ENCODE assay signal across 18 mouse cellular contexts in genomic region chr11:76385746-76386145, GRCm38 (mm10). TPM values are rescaled to one million over a fixed set of nuclear protein-coding genes. Genes with fewer than 3 reads are reported as not detected.
A peak's percentile ranks its signal among the peaks of the same experiment; 100 is the strongest.
DNase-seq lines count a peak whose midpoint lies in the region; ATAC-seq lines count a peak whose summit lies in the region.
"Had no signal": no experiment of that assay in that cellular context is flagged by ENCODE, and none has a peak within 500 bp of the region (broad histone marks: within the 10 kb centered on the region; RNA-seq: fewer than 3 reads in every experiment).

No protein-coding gene starts in this region.

- DNase-seq in forebrain, embryonic 11.5 days (ENCODE audit: low spot score): no peak
- peak; percentile 27 for DNase-seq in retina, postnatal 1 day
- no peak for DNase-seq in thymus, postnatal 0 days (ENCODE audit: low spot score)
- DNase-seq: B cell, adult 2 months; gastrocnemius, postnatal 25 days; kidney, adult 2 months; kidney, postnatal 4 days; lung, adult 18-20 months; thymus, postnatal 36 days had no signal

- H3K4me3 ChIP-seq in forebrain, embryonic 11.5 days (ENCODE audit: low read depth, low read length): no peak overlapping the region
- H3K4me3 ChIP-seq in forebrain, embryonic 16.5 days (replicated peaks; ENCODE audit: low read length): no peak overlapping the region
- no peak overlapping the region for H3K4me3 ChIP-seq in midbrain, embryonic 13.5 days (replicated peaks)
- H3K4me3 ChIP-seq in midbrain, embryonic 16.5 days (ENCODE audit: low read depth, low read length): no peak overlapping the region
- H3K4me3 ChIP-seq in forebrain, embryonic 13.5 days: no peak overlapping the region
- H3K4me3 ChIP-seq: heart, embryonic 13.5 days; left cerebral cortex, adult 2 months; limb, embryonic 15.5 days; stomach, embryonic 15.5 days had no signal

- no peaks in the 10 kb centered on the region; the same call in 1 of the 2 replicates for H3K36me3 ChIP-seq in forebrain, embryonic 11.5 days (ENCODE audit: control insufficient read depth, insufficient read depth, low read length)
- no peaks in the 10 kb centered on the region for H3K36me3 ChIP-seq in forebrain, embryonic 16.5 days (ENCODE audit: control insufficient read depth, insufficient read depth)
- H3K36me3 ChIP-seq in midbrain, embryonic 13.5 days: no peaks in the 10 kb centered on the region
- no peaks in the 10 kb centered on the region for H3K36me3 ChIP-seq in midbrain, embryonic 16.5 days (ENCODE audit: control insufficient read depth, insufficient read depth, low read length)
- H3K36me3 ChIP-seq in forebrain, embryonic 13.5 days (ENCODE audit: poor library complexity, severe bottlenecking): 0 out of 2 replicates have a peak, but pooled peaks cover 1% of the 10 kb centered on the region
- H3K36me3 ChIP-seq: stomach, embryonic 15.5 days had no signal

- no peaks in the 10 kb centered on the region; the same call in 1 of the 2 replicates for H3K9me3 ChIP-seq in forebrain, embryonic 11.5 days (ENCODE audit: control insufficient read depth, low read length)
- no peaks in the 10 kb centered on the region for H3K9me3 ChIP-seq in forebrain, embryonic 16.5 days (ENCODE audit: control insufficient read depth, low read length)
- no peaks in the 10 kb centered on the region for H3K9me3 ChIP-seq in midbrain, embryonic 13.5 days
- H3K9me3 ChIP-seq in midbrain, embryonic 16.5 days (replicated peaks; ENCODE audit: control insufficient read depth, low read length, poor library complexity, severe bottlenecking): no peaks in the 10 kb centered on the region
- no peaks in the 10 kb centered on the region for H3K9me3 ChIP-seq in forebrain, embryonic 13.5 days (replicated peaks)
- H3K9me3 ChIP-seq: heart, embryonic 13.5 days; limb, embryonic 15.5 days; stomach, embryonic 15.5 days had no signal

- H3K4me1 ChIP-seq in forebrain, embryonic 11.5 days (replicated peaks; ENCODE audit: control insufficient read depth, insufficient read depth, low read length): peaks cover 40% of the 10 kb centered on the region
- H3K4me1 ChIP-seq in forebrain, embryonic 16.5 days (replicated peaks; ENCODE audit: control insufficient read depth, insufficient read depth, low read length): peaks cover 34% of the 10 kb centered on the region
- peaks cover 50% of the 10 kb centered on the region for H3K4me1 ChIP-seq in midbrain, embryonic 13.5 days (replicated peaks)
- peaks cover 20% of the 10 kb centered on the region for H3K4me1 ChIP-seq in midbrain, embryonic 16.5 days (ENCODE audit: control insufficient read depth, insufficient read depth, low read length)
- peaks cover 59% of the 10 kb centered on the region for H3K4me1 ChIP-seq in forebrain, embryonic 13.5 days

- WGBS in forebrain, embryonic 11.5 days: 13% methylated on average over 3 of the region's 3 CpGs
- WGBS in forebrain, embryonic 16.5 days: 7% methylated on average over 3 of the region's 3 CpGs
- 37% methylated on average over 3 of the region's 3 CpGs for WGBS in midbrain, embryonic 13.5 days
- 22% methylated on average over 3 of the region's 3 CpGs for WGBS in midbrain, embryonic 16.5 days
- WGBS in forebrain, embryonic 13.5 days: 5% methylated on average over 3 of the region's 3 CpGs

- peak; percentile 36; the same call in 1 of the 2 replicates for ATAC-seq in forebrain, embryonic 11.5 days (replicated peaks; ENCODE audit: low FRiP score)
- no peak for ATAC-seq in forebrain, embryonic 16.5 days
- no peak for ATAC-seq in midbrain, embryonic 13.5 days
- ATAC-seq in midbrain, embryonic 16.5 days: no peak
- no peak for ATAC-seq in forebrain, embryonic 13.5 days

- H3K9ac ChIP-seq in forebrain, embryonic 11.5 days (ENCODE audit: low read length): peak overlapping the region; percentile 27; the same call in 1 of the 2 replicates
- no peak overlapping the region for H3K9ac ChIP-seq in forebrain, embryonic 16.5 days (replicated peaks; ENCODE audit: low read depth, low read length)
- no peak overlapping the region for H3K9ac ChIP-seq in midbrain, embryonic 13.5 days (replicated peaks)
- H3K9ac ChIP-seq in midbrain, embryonic 16.5 days (ENCODE audit: low read depth, low read length): no peak overlapping the region
- H3K9ac ChIP-seq in forebrain, embryonic 13.5 days: 0 out of 2 replicates have a peak overlapping the region, but pooled peaks have one; percentile 21
- H3K9ac ChIP-seq: heart, embryonic 13.5 days; limb, embryonic 15.5 days; stomach, embryonic 15.5 days had no signal

- H3K27ac ChIP-seq in forebrain, embryonic 11.5 days (ENCODE audit: low read depth, low read length): peak overlapping the region; percentile 97
- H3K27ac ChIP-seq in forebrain, embryonic 16.5 days (ENCODE audit: low read length): no peak overlapping the region
- peak overlapping the region; percentile 72 for H3K27ac ChIP-seq in midbrain, embryonic 13.5 days
- no peak overlapping the region for H3K27ac ChIP-seq in midbrain, embryonic 16.5 days (ENCODE audit: low read length)
- H3K27ac ChIP-seq in forebrain, embryonic 13.5 days: peak overlapping the region; percentile 89
- H3K27ac ChIP-seq: left cerebral cortex, adult 2 months; macrophage had no signal

- peak overlapping the region; percentile 26; the same call in 1 of the 2 replicates for H3K4me2 ChIP-seq in forebrain, embryonic 11.5 days (ENCODE audit: low read depth, low read length, severe bottlenecking)
- no peak overlapping the region for H3K4me2 ChIP-seq in forebrain, embryonic 16.5 days (ENCODE audit: low read length)
- no peak overlapping the region for H3K4me2 ChIP-seq in midbrain, embryonic 13.5 days (replicated peaks)
- no peak overlapping the region for H3K4me2 ChIP-seq in midbrain, embryonic 16.5 days (ENCODE audit: low read length)
- H3K4me2 ChIP-seq in forebrain, embryonic 13.5 days: peak overlapping the region; percentile 27; the same call in 1 of the 2 replicates
- H3K4me2 ChIP-seq: heart, embryonic 13.5 days; limb, embryonic 15.5 days; stomach, embryonic 15.5 days had no signal

- H3K27me3 ChIP-seq in forebrain, embryonic 11.5 days (ENCODE audit: control insufficient read depth, insufficient read depth, low read length): no peaks in the 10 kb centered on the region
- no peaks in the 10 kb centered on the region for H3K27me3 ChIP-seq in forebrain, embryonic 16.5 days (replicated peaks; ENCODE audit: control insufficient read depth, insufficient read depth, low read length)
- H3K27me3 ChIP-seq in midbrain, embryonic 13.5 days: no peaks in the 10 kb centered on the region
- H3K27me3 ChIP-seq in midbrain, embryonic 16.5 days (ENCODE audit: control insufficient read depth, insufficient read depth, low read depth, low read length): no peaks in the 10 kb centered on the region
- no peaks in the 10 kb centered on the region for H3K27me3 ChIP-seq in forebrain, embryonic 13.5 days
- H3K27me3 ChIP-seq: heart, embryonic 13.5 days; limb, embryonic 15.5 days; stomach, embryonic 15.5 days had no signal

RNA-seq across cellular contexts. Expression of gene Nxn, which starts 13.2 kb away (rescaled TPM):
- polyA plus RNA-seq in forebrain, embryonic 11.5 days (2014; fragmentation: Nextera tagmentation; extraction: Ambion mirVana): 52.3 and 65.1 TPM in 2 replicates
- 14.5 and 15.6 TPM in 2 replicates for polyA plus RNA-seq in forebrain, embryonic 16.5 days (2015; fragmentation: Nextera tagmentation; extraction: Ambion mirVana)
- polyA plus RNA-seq in midbrain, embryonic 13.5 days (2015; fragmentation: Nextera tagmentation; extraction: Ambion mirVana): 29.0 and 34.3 TPM in 2 replicates
- polyA plus RNA-seq in midbrain, embryonic 16.5 days (2015; fragmentation: Nextera tagmentation; extraction: Ambion mirVana): 16.3 and 17.4 TPM in 2 replicates
- polyA plus RNA-seq in forebrain, embryonic 13.5 days (2015; fragmentation: Nextera tagmentation; extraction: Ambion mirVana): 23.4 and 29.9 TPM in 2 replicates
- polyA plus RNA-seq in thymus, postnatal 0 days (2015; fragmentation: Nextera tagmentation; extraction: Ambion mirVana): 32.2 and 33.8 TPM in 2 replicates

RNA-seq across cellular contexts. Expression of gene Timm22, which starts 21.0 kb away (rescaled TPM):
- polyA plus RNA-seq in forebrain, embryonic 11.5 days (2014; fragmentation: Nextera tagmentation; extraction: Ambion mirVana): 109 and 113 TPM in 2 replicates
- polyA plus RNA-seq in forebrain, embryonic 16.5 days (2015; fragmentation: Nextera tagmentation; extraction: Ambion mirVana): 94.0 and 101 TPM in 2 replicates
- polyA plus RNA-seq in midbrain, embryonic 13.5 days (2015; fragmentation: Nextera tagmentation; extraction: Ambion mirVana): 96.3 and 102 TPM in 2 replicates
- 95.9 and 105 TPM in 2 replicates for polyA plus RNA-seq in midbrain, embryonic 16.5 days (2015; fragmentation: Nextera tagmentation; extraction: Ambion mirVana)
- 102 and 104 TPM in 2 replicates for polyA plus RNA-seq in forebrain, embryonic 13.5 days (2015; fragmentation: Nextera tagmentation; extraction: Ambion mirVana)
- polyA plus RNA-seq in thymus, postnatal 0 days (2015; fragmentation: Nextera tagmentation; extraction: Ambion mirVana): 116 and 117 TPM in 2 replicates

Comparison
In these comparisons a context has a peak if more than half of its experiments do, and no peak if none do; other contexts are left out.
1. H3K27ac ChIP-seq: peak in forebrain, embryonic 11.5 days (single experiment), midbrain, embryonic 13.5 days (single experiment) and forebrain, embryonic 13.5 days (single experiment); none in forebrain, embryonic 16.5 days (single experiment) and midbrain, embryonic 16.5 days (single experiment).
2. H3K4me2 ChIP-seq: peak in forebrain, embryonic 11.5 days (single experiment) and forebrain, embryonic 13.5 days (single experiment); none in forebrain, embryonic 16.5 days (single experiment), midbrain, embryonic 13.5 days (single experiment) and midbrain, embryonic 16.5 days (single experiment).
3. H3K9ac ChIP-seq: peak in forebrain, embryonic 11.5 days (single experiment) and forebrain, embryonic 13.5 days (single experiment); none in forebrain, embryonic 16.5 days (single experiment), midbrain, embryonic 13.5 days (single experiment) and midbrain, embryonic 16.5 days (single experiment).